Mouse (Mus musculus): ENCODE measurements around the gene Ppp1r14a. TPM values are rescaled to one million over a fixed set of nuclear protein-coding genes. Genes with fewer than 3 reads are reported as not detected.

Ppp1r14a gene
- total RNA-seq (2014; rRNA removed) (1.3 TPM in 2 replicates), polyA plus RNA-seq (2015; fragmentation: Nextera tagmentation; extraction: Ambion mirVana) (1.4 and 1.7 TPM in 2 replicates)

- Histone ChIP-seq H3K27ac (ENCODE audit: low read depth, low read length) (no peak within 1 kb of the TSS), H3K9me3 (ENCODE audit: low read length) (no peaks in the 10 kb centered on the region), H3K9ac (replicated peaks; ENCODE audit: low read length, poor library complexity, severe bottlenecking) (peak within 1 kb of the TSS; percentile 20), H3K27me3 (ENCODE audit: insufficient read depth, low read length) (0 out of 2 replicates have a peak, but pooled peaks cover 5% of the 10 kb centered on the region), H3K4me2 (ENCODE audit: low read depth, low read length, poor library complexity, severe bottlenecking) (peak within 1 kb of the TSS; percentile 56), H3K4me3 (ENCODE audit: low read depth, low read length) (peak within 1 kb of the TSS; percentile 32), H3K4me1 (ENCODE audit: insufficient read depth, low read length) (no peaks in the 10 kb centered on the region), H3K36me3 (ENCODE audit: insufficient read depth, low read length) (no peaks in the 10 kb centered on the region)
- WGBS = 1% methylated on average over 55 of the region's 59 CpGs
- ATAC-seq (ENCODE audit: low FRiP score) = 0 out of 2 replicates have a peak, but pooled peaks have one; percentile 14
- TF ChIP-seq CTCF (IDR thresholded peaks at IDR 0.05) = peak; percentile 73
- DNase-seq (ENCODE audit: low spot score) = no peak
These were observed at the start of gene Ppp1r14a for GRCm38 (mm10) chr7:29288942-29289638. TSS of gene Ppp1r14a (plus strand) at chr7:29289308.

- Histone ChIP-seq H3K9me3 (ENCODE audit: low read length) (no peaks in the 10 kb centered on the region), H3K27ac (ENCODE audit: low read depth, low read length) (no peak overlapping the region), H3K4me1 (ENCODE audit: insufficient read depth, low read length) (no peaks in the 10 kb centered on the region), H3K27me3 (ENCODE audit: insufficient read depth, low read length) (peaks cover 9% of the 10 kb centered on the region; the same call in 1 of the 2 replicates), H3K36me3 (ENCODE audit: insufficient read depth, low read length) (peaks cover 21% of the 10 kb centered on the region), H3K4me2 (ENCODE audit: low read depth, low read length, poor library complexity, severe bottlenecking) (no peak overlapping the region), H3K4me3 (ENCODE audit: low read depth, low read length) (no peak overlapping the region), H3K9ac (replicated peaks; ENCODE audit: low read length, poor library complexity, severe bottlenecking) (no peak overlapping the region)
- ATAC-seq (ENCODE audit: low FRiP score) (no peak), DNase-seq (ENCODE audit: low spot score) (peak; percentile 15)
- 81% methylated on average over 7 of the region's 7 CpGs for WGBS
- peak; percentile 66 for TF ChIP-seq CTCF (IDR thresholded peaks at IDR 0.05)
These were observed 44.2 kb upstream of the Ppp1r14a start for GRCm38 (mm10) chr7:29244732-29245416.

DNA sequence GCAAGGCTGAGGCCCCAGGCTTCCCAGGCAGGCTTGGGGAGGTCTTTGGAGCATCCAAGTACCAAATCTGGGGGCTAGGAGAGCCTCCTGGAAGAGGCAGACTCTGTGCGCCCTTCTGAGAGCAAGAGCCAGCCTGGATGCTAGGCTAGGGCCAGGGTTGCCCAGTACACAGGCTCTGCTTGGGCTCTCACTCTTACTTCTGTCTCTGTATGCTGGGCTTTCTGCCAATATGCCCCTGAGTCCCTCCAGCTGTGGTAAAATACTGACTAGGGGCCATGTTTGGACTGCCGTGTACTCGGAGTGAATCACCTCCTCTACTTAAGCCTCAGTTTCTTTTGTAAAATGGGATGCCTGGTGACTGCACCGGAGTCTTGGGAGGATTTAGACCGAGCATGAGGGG, 43.1 kb upstream of the Ppp1r14a start:
- no peak for TF ChIP-seq CTCF (IDR thresholded peaks at IDR 0.05)
- Histone ChIP-seq H3K4me3 (ENCODE audit: low read depth, low read length) (no peak overlapping the region), H3K9ac (replicated peaks; ENCODE audit: low read length, poor library complexity, severe bottlenecking) (no peak overlapping the region), H3K4me1 (ENCODE audit: insufficient read depth, low read length) (no peaks in the 10 kb centered on the region), H3K27ac (ENCODE audit: low read depth, low read length) (no peak overlapping the region), H3K36me3 (ENCODE audit: insufficient read depth, low read length) (peaks cover 19% of the 10 kb centered on the region), H3K4me2 (ENCODE audit: low read depth, low read length, poor library complexity, severe bottlenecking) (no peak overlapping the region), H3K27me3 (ENCODE audit: insufficient read depth, low read length) (peaks cover 9% of the 10 kb centered on the region; the same call in 1 of the 2 replicates), H3K9me3 (ENCODE audit: low read length) (no peaks in the 10 kb centered on the region)
- WGBS = 80% methylated on average over 5 of the region's 5 CpGs
- no peak for ATAC-seq (ENCODE audit: low FRiP score)
- DNase-seq (ENCODE audit: low spot score) = no peak

DNA sequence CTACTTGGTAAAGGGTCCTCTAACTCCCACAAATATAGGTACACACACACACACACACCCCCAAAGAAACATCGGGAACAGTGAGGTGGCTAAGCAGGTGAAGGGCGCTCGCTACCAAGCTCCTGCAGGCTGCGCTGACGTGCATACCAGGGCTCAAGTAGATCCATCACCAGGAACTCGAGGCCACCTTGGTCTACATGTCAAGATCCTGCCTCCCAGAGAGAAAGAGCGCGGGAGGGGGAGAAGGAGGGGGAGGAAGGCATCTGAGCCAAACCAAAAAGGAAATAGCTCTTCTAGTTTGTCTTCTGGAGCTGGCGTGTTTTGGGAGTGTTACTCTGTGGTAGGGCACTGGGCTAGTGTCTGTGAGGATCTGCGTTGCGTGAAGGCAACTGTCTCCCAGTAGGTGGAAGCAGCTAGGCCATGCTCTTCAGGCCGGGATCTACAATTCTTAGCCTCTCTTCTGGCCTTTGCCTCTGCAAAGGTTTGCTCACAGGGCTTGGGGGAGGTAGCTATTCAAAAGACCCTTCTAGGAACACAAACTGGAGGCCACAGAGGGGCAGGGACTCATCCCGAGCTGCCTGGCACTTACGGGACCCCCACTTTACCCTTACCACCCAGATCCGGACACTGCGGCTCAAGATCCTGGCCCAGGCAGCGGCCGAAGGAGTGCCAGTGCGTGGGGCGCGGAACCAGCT, 42.3 kb upstream of the Ppp1r14a start:
- H3K9me3 ChIP-seq (ENCODE audit: low read length) = no peaks in the 10 kb centered on the region
- WGBS = 88% methylated on average over 21 of the region's 21 CpGs
- H3K27ac ChIP-seq (ENCODE audit: low read depth, low read length) = no peak overlapping the region
- no peak overlapping the region for H3K4me3 ChIP-seq (ENCODE audit: low read depth, low read length)
- TF ChIP-seq CTCF (IDR thresholded peaks at IDR 0.05) = no peak
- H3K4me1 ChIP-seq (ENCODE audit: insufficient read depth, low read length) = no peaks in the 10 kb centered on the region
- H3K9ac ChIP-seq (replicated peaks; ENCODE audit: low read length, poor library complexity, severe bottlenecking) = no peak overlapping the region
- H3K36me3 ChIP-seq (ENCODE audit: insufficient read depth, low read length) = peaks cover 19% of the 10 kb centered on the region
- ATAC-seq (ENCODE audit: low FRiP score) = no peak
- H3K27me3 ChIP-seq (ENCODE audit: insufficient read depth, low read length) = peaks cover 9% of the 10 kb centered on the region; the same call in 1 of the 2 replicates
- no peak for DNase-seq (ENCODE audit: low spot score)
- H3K4me2 ChIP-seq (ENCODE audit: low read depth, low read length, poor library complexity, severe bottlenecking) = no peak overlapping the region

DNA sequence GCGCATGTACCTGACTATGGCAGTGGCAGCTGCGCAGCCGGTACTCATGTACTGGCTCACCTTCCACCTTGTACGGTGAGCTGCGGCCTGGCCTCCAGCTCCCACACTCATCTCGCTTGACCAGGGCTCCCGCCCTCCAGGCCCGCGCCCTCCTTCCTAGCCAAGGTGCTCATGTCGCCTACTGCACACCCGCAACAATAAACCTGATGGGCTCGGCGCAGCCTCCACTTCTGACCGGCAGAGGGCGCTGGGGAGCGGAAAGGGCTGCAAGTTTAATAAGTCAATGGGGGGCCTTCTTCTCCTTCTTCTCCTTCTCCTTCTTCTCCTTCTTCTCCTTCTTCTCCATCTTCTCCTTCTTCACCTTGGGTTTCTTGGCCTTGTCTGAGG, 41.8 kb upstream of the Ppp1r14a start:
- Histone ChIP-seq H3K4me3 (ENCODE audit: low read depth, low read length) (no peak overlapping the region), H3K27ac (ENCODE audit: low read depth, low read length) (no peak overlapping the region), H3K36me3 (ENCODE audit: insufficient read depth, low read length) (peaks cover 19% of the 10 kb centered on the region), H3K9ac (replicated peaks; ENCODE audit: low read length, poor library complexity, severe bottlenecking) (no peak overlapping the region), H3K4me1 (ENCODE audit: insufficient read depth, low read length) (no peaks in the 10 kb centered on the region), H3K27me3 (ENCODE audit: insufficient read depth, low read length) (peaks cover 9% of the 10 kb centered on the region; the same call in 1 of the 2 replicates), H3K9me3 (ENCODE audit: low read length) (no peaks in the 10 kb centered on the region), H3K4me2 (ENCODE audit: low read depth, low read length, poor library complexity, severe bottlenecking) (peak overlapping the region; percentile 32)
- 30% methylated on average over 16 of the region's 16 CpGs for WGBS
- peak; percentile 89 for TF ChIP-seq CTCF (IDR thresholded peaks at IDR 0.05)
- DNase-seq (ENCODE audit: low spot score) (peak; percentile 53), ATAC-seq (ENCODE audit: low FRiP score) (no peak)
